Mouse (Mus musculus): ENCODE measurements around the gene Psors1c2.

DNA sequence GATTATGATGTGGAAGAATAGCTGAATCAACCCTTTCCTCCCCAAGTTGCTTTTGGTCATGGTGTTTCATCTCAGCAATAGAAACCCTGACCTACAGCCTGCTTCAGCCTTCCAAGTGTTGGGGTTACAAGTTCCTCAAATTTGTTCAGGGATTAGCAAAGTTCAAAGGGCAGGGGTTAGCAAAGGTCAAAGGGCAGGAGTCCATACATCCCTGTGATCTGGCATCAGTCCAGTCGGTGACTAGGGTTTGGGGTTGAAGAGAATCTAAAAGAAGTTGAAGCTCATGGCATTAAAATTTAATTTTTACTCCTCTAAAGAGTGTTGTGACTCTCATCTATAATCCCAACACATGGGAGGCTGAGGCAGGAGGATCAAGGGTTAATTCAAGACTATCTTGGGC is 5.5 kb downstream of the Psors1c2 start:
- TF ChIP-seq POLR2A (IDR thresholded peaks at IDR 0.05; ENCODE audit: low read depth, low read length) (no peak), CTCF (IDR thresholded peaks at IDR 0.05; ENCODE audit: extremely low read depth, insufficient read length, insufficient replicate concordance, low read depth, low read length) (no peak)
